Mouse (Mus musculus) myocyte (in vitro differentiated cells): ENCODE measurements around the gene Cenpp.

Experiments
- E2F4 ChIP-seq: IDR thresholded peaks from one replicate; pipeline ENCODE4 v1.6.1; 2011; ENCODE audit warnings: mild to moderate bottlenecking, control low read depth, moderate library complexity; ENCODE audit not compliant: insufficient read depth
- POLR2A ChIP-seq: IDR thresholded peaks from one replicate; pipeline ENCODE4 v1.6.1; 2011; ENCODE audit warnings: low read depth, mild to moderate bottlenecking, control low read depth, moderate library complexity; ENCODE audit not compliant: insufficient read length
- TCF12 ChIP-seq: IDR thresholded peaks from one replicate; pipeline ENCODE4 v1.6.1; 2011; ENCODE audit warnings: mild to moderate bottlenecking, control low read depth; ENCODE audit not compliant: poor library complexity, insufficient read depth, severe bottlenecking

- no peak for TF ChIP-seq POLR2A
- TF ChIP-seq E2F4: no peak
- no peak for TF ChIP-seq TCF12
These were observed 146.8 kb downstream of the Cenpp start for GRCm38 (mm10) chr13:49505776-49506175.
